Mouse (Mus musculus) G1E (cell line): Measurements from ENCODE around the gene Marc2. TPM values are rescaled to one million over a fixed set of nuclear protein-coding genes. Genes with fewer than 3 reads are reported as not detected.

Source experiments
- ATAC-seq: 2 replicates; pipeline ENCODE4 v1.8.0; 2016; ENCODE audit warnings: mild to moderate bottlenecking; ENCODE audit not compliant: insufficient number of reproducible peaks, poor library complexity, low FRiP score, severe bottlenecking; ENCODE audit errors: extremely low read depth
- DNase-seq: peaks from one replicate; pipeline ENCODE4 v3.0.0; 2012; ENCODE audit warnings: low spot score
- H3K27me3 ChIP-seq: 2 replicates; pipeline ENCODE4 v1.6.1; 2012; ENCODE audit warnings: mild to moderate bottlenecking, low read length, inconsistent platforms; ENCODE audit not compliant: insufficient read depth
- H3K36me3 ChIP-seq: replicated peaks from 2 replicates; pipeline ENCODE3; 2012; ENCODE audit warnings: mild to moderate bottlenecking, inconsistent platforms
- H3K4me1 ChIP-seq: 2 replicates; pipeline ENCODE4 v1.6.1; 2012; ENCODE audit warnings: low read depth, low read length, inconsistent platforms, mixed read lengths; ENCODE audit not compliant: insufficient read depth
- H3K4me3 ChIP-seq: 2 replicates; pipeline ENCODE4 v1.5.1; 2012; ENCODE audit warnings: low read depth, mild to moderate bottlenecking, inconsistent platforms, low read length, moderate library complexity, mixed read lengths
- H3K9me3 ChIP-seq: replicated peaks from 2 replicates; pipeline ENCODE4 v1.6.1; 2012; ENCODE audit warnings: inconsistent platforms
- CTCF ChIP-seq: IDR thresholded peaks from 2 replicates; pipeline ENCODE4 v1.5.1; 2012; ENCODE audit warnings: low read depth, low read length, inconsistent platforms, mixed read lengths
- GATA1 ChIP-seq: IDR thresholded peaks from 2 replicates; pipeline ENCODE4 v1.6.1; 2012; ENCODE audit warnings: borderline replicate concordance, low read length, inconsistent platforms, mixed read lengths
- GATA2 ChIP-seq: IDR thresholded peaks from 2 replicates; pipeline ENCODE4 v1.6.1; 2012; ENCODE audit warnings: low read depth, low read length, inconsistent platforms, borderline replicate concordance
- POLR2AphosphoS5 ChIP-seq: IDR thresholded peaks from 2 replicates; pipeline ENCODE4 v1.6.1; 2012; ENCODE audit warnings: low read depth, low read length, inconsistent platforms; ENCODE audit not compliant: insufficient replicate concordance
- TAL1 ChIP-seq: conservative IDR thresholded peaks from 2 replicates; pipeline ENCODE4 v1.6.1; 2012; ENCODE audit warnings: low read depth, low read length, inconsistent platforms, mixed read lengths
- polyA plus RNA-seq: library from polyadenylated mRNA; stranded (reverse); fragments of >175 nt; gene quantifications from 2 replicates; pipeline ENCODE4 v1.2.3, GENCODE M21; 2012
- total RNA-seq, 2 experiments: library from RNA; stranded (forward) in 1 of 2; stranded (reverse) in 1 of 2; fragments of 200-1000 nt in 1 of 2; fragments of >200 nt in 1 of 2; fragmentation: Nextera tagmentation in 1 of 2; gene quantifications; 2 replicates each; pipeline ENCODE4 v1.2.3; 2014 to 2017

The Marc2 gene
- total and polyA plus RNA-seq, 3 experiments = 39.8 to 62.0 (median 53.5) TPM

DNA sequence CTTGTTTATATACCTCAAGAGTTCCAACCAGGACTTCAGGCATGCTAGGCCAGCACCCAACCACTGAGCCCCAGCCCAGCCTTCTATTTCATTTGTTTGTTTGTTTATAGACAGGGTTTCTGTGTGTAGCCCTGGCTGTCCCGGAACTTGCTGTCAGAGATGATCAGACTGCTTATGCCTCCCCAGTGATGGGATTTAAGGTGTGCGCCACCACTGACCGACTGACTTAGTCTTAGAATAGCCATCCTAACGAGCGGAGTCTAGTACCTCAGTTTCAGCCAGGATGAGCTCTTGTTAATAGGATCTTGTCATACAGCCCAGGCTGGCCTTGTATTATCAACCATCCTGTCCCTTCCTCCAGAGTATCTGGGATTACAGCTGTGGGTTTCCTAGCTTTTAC, 35.0 kb upstream of the Marc2 start:
- H3K9me3 ChIP-seq = no peaks in the 10 kb centered on the region; the same call in 1 of the 2 replicates
- no peak for ATAC-seq
- H3K27me3 ChIP-seq = no peaks in the 10 kb centered on the region
- no peak overlapping the region for H3K4me3 ChIP-seq
- H3K36me3 ChIP-seq = no peaks in the 10 kb centered on the region
- TF ChIP-seq GATA1 (no peak), TAL1 (no peak), GATA2 (no peak), POLR2AphosphoS5 (no peak), CTCF (no peak)
- H3K4me1 ChIP-seq = no peaks in the 10 kb centered on the region
- DNase-seq = no peak

DNA sequence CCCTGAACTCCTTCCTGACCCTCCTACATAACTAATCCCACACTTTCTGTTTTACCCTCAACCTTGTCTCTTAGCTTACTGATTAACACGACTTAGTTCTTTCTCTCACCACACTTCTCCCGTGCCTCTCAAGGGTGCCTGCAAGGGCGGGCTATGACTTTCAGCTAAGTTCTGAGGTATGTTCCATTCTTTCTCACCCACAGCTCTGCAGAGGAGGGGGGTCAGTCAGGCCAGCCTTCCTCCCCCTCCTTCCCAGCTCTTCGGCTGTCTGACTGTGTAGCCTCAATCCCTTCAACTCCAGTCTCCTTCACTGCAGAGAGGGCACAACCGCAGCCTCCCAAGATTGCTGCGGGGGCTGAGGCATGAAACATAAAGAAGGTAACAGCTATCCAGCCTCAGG, 32.6 kb upstream of the Marc2 start:
- H3K4me3 ChIP-seq = no peak overlapping the region
- H3K9me3 ChIP-seq = no peaks in the 10 kb centered on the region; the same call in 1 of the 2 replicates
- no peaks in the 10 kb centered on the region for H3K36me3 ChIP-seq
- no peaks in the 10 kb centered on the region for H3K4me1 ChIP-seq
- TF ChIP-seq CTCF (no peak), GATA2 (no peak), TAL1 (no peak), GATA1 (no peak), POLR2AphosphoS5 (no peak)
- H3K27me3 ChIP-seq = no peaks in the 10 kb centered on the region
- DNase-seq = no peak
- ATAC-seq = no peak

DNA sequence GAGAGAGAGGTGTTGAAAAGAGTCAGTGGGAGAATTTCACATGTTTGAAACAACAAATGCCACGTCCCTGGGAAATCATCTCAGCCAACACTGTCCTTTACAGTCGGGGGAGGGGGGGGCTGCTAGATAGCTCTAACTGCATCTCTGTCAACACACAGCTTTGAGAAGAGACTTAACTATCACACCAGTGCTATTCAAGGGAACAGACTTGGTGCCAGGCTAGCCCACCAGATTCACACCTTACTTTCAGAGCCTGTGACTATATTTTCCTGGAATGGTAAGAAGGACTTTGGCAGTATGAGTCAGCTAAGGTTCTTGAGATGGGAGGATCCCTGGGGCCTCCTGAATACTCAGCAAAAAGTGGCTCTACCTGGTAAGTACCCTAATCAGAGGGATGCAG, 31.1 kb upstream of the Marc2 start:
- Histone ChIP-seq H3K4me1 (no peaks in the 10 kb centered on the region), H3K27me3 (no peaks in the 10 kb centered on the region), H3K36me3 (no peaks in the 10 kb centered on the region), H3K4me3 (no peak overlapping the region), H3K9me3 (no peaks in the 10 kb centered on the region)
- TF ChIP-seq POLR2AphosphoS5 = no peak
- TF ChIP-seq CTCF = no peak
- no peak for TF ChIP-seq GATA2
- TF ChIP-seq GATA1 = no peak
- no peak for TF ChIP-seq TAL1
- ATAC-seq (no peak), DNase-seq (no peak)

DNA sequence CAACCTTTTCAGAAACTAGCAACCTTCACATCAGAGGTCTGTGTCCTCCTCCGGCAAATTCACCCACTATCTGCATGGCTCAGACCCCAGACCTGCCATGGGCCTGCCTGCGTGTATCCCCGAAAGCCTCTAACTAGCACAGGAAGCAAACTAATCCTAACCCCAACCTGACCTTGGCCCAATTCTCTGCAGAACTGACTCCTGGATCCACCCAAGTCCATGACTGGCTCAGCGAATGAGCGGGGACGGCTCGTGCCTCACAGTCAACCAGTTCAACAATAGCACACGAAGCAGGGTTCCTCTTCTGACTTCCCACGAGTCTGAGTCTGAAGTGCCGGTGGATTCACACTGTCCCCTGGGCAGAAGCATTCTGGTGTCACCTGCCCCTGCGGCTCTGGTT, 27.7 kb upstream of the Marc2 start:
- Histone ChIP-seq H3K4me3 (no peak overlapping the region), H3K4me1 (no peaks in the 10 kb centered on the region), H3K27me3 (peaks cover 3% of the 10 kb centered on the region; the same call in 1 of the 2 replicates), H3K9me3 (no peaks in the 10 kb centered on the region), H3K36me3 (no peaks in the 10 kb centered on the region)
- no peak for ATAC-seq
- TF ChIP-seq TAL1 (no peak), CTCF (no peak), GATA2 (no peak), POLR2AphosphoS5 (no peak), GATA1 (no peak)
- no peak for DNase-seq

DNA sequence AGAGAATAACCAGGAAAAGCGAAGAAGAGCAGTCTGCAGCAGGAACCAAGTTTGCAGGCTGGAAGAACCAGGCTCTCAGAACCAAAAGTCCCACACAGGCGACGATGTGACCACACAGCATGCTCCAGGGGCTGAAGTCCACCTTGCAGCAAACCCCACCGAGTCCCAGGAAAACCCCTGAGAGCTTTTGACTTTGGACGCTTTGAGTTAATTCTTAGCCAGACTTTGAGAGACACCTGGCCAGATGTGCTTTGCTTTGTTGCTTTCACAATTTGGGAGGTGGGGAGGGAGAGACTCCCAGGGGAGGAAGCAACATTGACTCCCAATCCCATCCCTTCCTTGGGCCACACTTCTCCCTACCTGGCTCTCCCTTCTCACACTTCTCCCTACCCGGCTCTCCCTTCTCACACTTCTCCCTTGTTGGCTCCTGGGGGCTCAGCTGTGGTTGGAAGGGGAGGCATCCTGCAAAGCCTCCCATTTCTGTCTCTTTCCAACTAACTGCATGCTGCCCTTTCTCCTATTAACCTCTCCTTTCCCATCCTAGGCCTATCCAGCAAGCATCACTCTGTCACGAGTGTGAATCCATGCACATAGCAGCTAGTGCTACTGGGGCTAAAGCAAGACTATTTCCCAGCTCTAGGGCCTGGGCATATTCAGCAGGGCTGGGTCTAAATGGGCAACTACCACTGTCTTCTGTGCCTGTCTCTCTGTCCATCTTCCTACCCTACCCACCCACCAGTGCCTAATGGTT, 26.0 kb upstream of the Marc2 start:
- Histone ChIP-seq H3K36me3 (no peaks in the 10 kb centered on the region), H3K27me3 (peaks cover 8% of the 10 kb centered on the region), H3K9me3 (no peaks in the 10 kb centered on the region), H3K4me3 (no peak overlapping the region), H3K4me1 (no peaks in the 10 kb centered on the region)
- ATAC-seq (no peak), DNase-seq (no peak)
- TF ChIP-seq CTCF = no peak
- TF ChIP-seq POLR2AphosphoS5 = no peak
- TF ChIP-seq TAL1 = no peak

DNA sequence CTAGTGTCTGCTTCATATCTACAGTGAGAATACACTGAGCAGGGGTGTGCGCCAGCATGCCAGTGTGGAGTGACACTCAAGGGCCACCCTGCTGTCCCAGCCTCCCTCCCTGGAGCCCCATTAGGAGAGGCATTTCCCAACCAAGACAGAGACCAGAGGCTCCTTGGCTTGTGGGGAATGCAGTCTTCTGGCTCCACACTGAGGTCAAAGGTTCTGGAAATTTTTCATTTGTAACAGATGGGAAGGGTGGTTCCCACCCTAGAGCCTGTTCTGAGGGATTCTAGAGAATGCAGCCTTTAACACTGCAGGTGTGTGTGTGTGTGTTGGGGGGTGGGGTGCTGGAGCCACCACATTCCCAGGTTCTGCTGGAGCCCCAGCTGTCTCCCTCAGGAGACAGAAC, 25.3 kb upstream of the Marc2 start:
- DNase-seq (no peak), ATAC-seq (no peak)
- Histone ChIP-seq H3K27me3 (peaks cover 9% of the 10 kb centered on the region), H3K36me3 (no peaks in the 10 kb centered on the region), H3K4me3 (no peak overlapping the region), H3K9me3 (no peaks in the 10 kb centered on the region), H3K4me1 (no peaks in the 10 kb centered on the region)
- TF ChIP-seq POLR2AphosphoS5 (no peak), GATA2 (no peak), GATA1 (no peak), CTCF (no peak)
